Mouse (Mus musculus) limb, embryonic 14.5 days (tissue): ENCODE measurements around the gene Usp17lc. TPM values are rescaled to one million over a fixed set of nuclear protein-coding genes. Genes with fewer than 3 reads are reported as not detected.

Source experiments
- ATAC-seq: fragments of 200-750 bp; cut with Nextera tagmentation; 2 replicates; pipeline ENCODE4 v1.8.0; 2017; ENCODE audit warnings: low read depth, moderate number of reproducible peaks, moderate TSS enrichment; ENCODE audit not compliant: low FRiP score
- DNase-seq: peaks from one replicate; pipeline ENCODE4 v3.0.0-alpha.2; 2015; ENCODE audit warnings: low spot score
- H3K27ac ChIP-seq: fragments of 300-500 bp; sonication (generic); replicated peaks from 2 replicates; pipeline ENCODE4 v1.5.1; 2014; ENCODE audit warnings: low read depth, mild to moderate bottlenecking, low read length, moderate library complexity, mixed read lengths
- H3K27me3 ChIP-seq: fragments of 300-500 bp; sonication (generic); 2 replicates; pipeline ENCODE4 v1.6.1; 2014; ENCODE audit warnings: low read length, mixed read lengths; ENCODE audit not compliant: control insufficient read depth, insufficient read depth
- H3K36me3 ChIP-seq: fragments of 300-500 bp; sonication (generic); 2 replicates; pipeline ENCODE4 v1.6.1; 2014; ENCODE audit warnings: mild to moderate bottlenecking, low read length, moderate library complexity, mixed read lengths; ENCODE audit not compliant: control insufficient read depth, insufficient read depth
- H3K4me1 ChIP-seq: fragments of 300-500 bp; sonication (generic); 2 replicates; pipeline ENCODE4 v1.6.1; 2014; ENCODE audit warnings: antibody characterized with exemption, low read length, mixed read lengths; ENCODE audit not compliant: control insufficient read depth, insufficient read depth
- H3K4me2 ChIP-seq: fragments of 300-500 bp; sonication (generic); replicated peaks from 2 replicates; pipeline ENCODE4 v1.6.1; 2014; ENCODE audit warnings: low read depth, mild to moderate bottlenecking, low read length, moderate library complexity; ENCODE audit not compliant: severe bottlenecking
- H3K4me3 ChIP-seq: fragments of 300-500 bp; sonication (generic); replicated peaks from 2 replicates; pipeline ENCODE4 v1.5.1; 2014; ENCODE audit warnings: low read length
- H3K9ac ChIP-seq: fragments of 300-500 bp; sonication (generic); 2 replicates; pipeline ENCODE4 v1.6.1; 2014; ENCODE audit warnings: mild to moderate bottlenecking, low read depth, low read length, moderate library complexity; ENCODE audit not compliant: severe bottlenecking
- H3K9me3 ChIP-seq: fragments of 300-500 bp; sonication (generic); 2 replicates; pipeline ENCODE4 v1.6.1; 2016; ENCODE audit warnings: low read length; ENCODE audit not compliant: control insufficient read depth
- POLR2A ChIP-seq: fragments of 200-500 bp; IDR thresholded peaks from 2 replicates; pipeline ENCODE4 v1.8.0; 2012; ENCODE audit warnings: inconsistent platforms, mild to moderate bottlenecking, moderate library complexity, borderline replicate concordance; ENCODE audit not compliant: insufficient read depth, insufficient read length; ENCODE audit errors: extremely low read depth
- WGBS: fragments of 180-500 bp; shearing (Covaris S2); extraction: QIAGEN DNeasy Blood & Tissue Kit; methylation state at CpG from one replicate; pipeline ENCODE4 v1.1.7; 2014; 5-methylcytosine and 5-hydroxymethylcytosine counted together
- microRNA-seq: library from miRNA; unstranded; fragments of <30 nt; microRNA quantifications from one replicate; pipeline ENCODE4, GENCODE M21; 2016
- polyA plus RNA-seq, 2 experiments: library from polyadenylated mRNA; depleted of rRNA in 1 of 2; stranded (reverse) in 1 of 2; unstranded in 1 of 2; fragments of >200 nt; fragmentation: Nextera tagmentation in 1 of 2; extraction: Ambion mirVana in 1 of 2; gene quantifications; 2 replicates each; pipeline versions ENCODE4 v1.2.1 to v1.2.3; 2012 to 2014

Gene Usp17lc
- polyA plus RNA-seq, 2 experiments = not detected

GRCm38 (mm10) chr7:103448746-103449145 is 33.9 kb downstream of the Usp17lc start, which contains the start of gene Olfr606:
Gene Olfr606, plus strand, starts transcription at chr7:103449046.
- H3K27ac ChIP-seq = no peak within 1 kb of the TSS
- no peak within 1 kb of the TSS for H3K4me3 ChIP-seq
- no peak within 1 kb of the TSS for H3K9ac ChIP-seq
- no peaks in the 10 kb centered on the region for H3K4me1 ChIP-seq
- H3K36me3 ChIP-seq = no peaks in the 10 kb centered on the region
- DNase-seq (no peak), ATAC-seq (no peak)
- no peak within 1 kb of the TSS for H3K4me2 ChIP-seq
- WGBS = 89% methylated on average over 2 of the region's 2 CpGs
- no peaks in the 10 kb centered on the region for H3K27me3 ChIP-seq
- no peak for TF ChIP-seq POLR2A
- H3K9me3 ChIP-seq = no peaks in the 10 kb centered on the region

GRCm38 (mm10) chr7:103460590-103460989 is 45.7 kb downstream of the Usp17lc start:
- TF ChIP-seq POLR2A = no peak
- Histone ChIP-seq H3K27ac (no peak overlapping the region), H3K9ac (no peak overlapping the region), H3K36me3 (no peaks in the 10 kb centered on the region), H3K9me3 (no peaks in the 10 kb centered on the region), H3K4me1 (no peaks in the 10 kb centered on the region), H3K4me3 (no peak overlapping the region), H3K27me3 (no peaks in the 10 kb centered on the region), H3K4me2 (no peak overlapping the region)
- WGBS = 88% methylated on average over 5 of the region's 5 CpGs
- ATAC-seq = no peak
- no peak for DNase-seq

Small RNA genes within 50 kb of the gene (microRNA-seq; reads per million reads assigned to microRNA genes)
- gene Gm25774 = not detected

Other genes starting within 250 kb of the Usp17lc start
- not detected in 2 replicates for gene Olfr591, start 236.7 kb upstream of the Usp17lc start, polyA plus RNA-seq (2012; rRNA removed)
- gene Olfr591, start 236.7 kb upstream of the Usp17lc start, polyA plus RNA-seq (2014; fragmentation: Nextera tagmentation; extraction: Ambion mirVana) = not detected in 2 replicates
- gene Olfr592, start 230.3 kb upstream of the Usp17lc start, polyA plus RNA-seq (2012; rRNA removed) = not detected in 2 replicates
- not detected in 2 replicates for gene Olfr592, start 230.3 kb upstream of the Usp17lc start, polyA plus RNA-seq (2014; fragmentation: Nextera tagmentation; extraction: Ambion mirVana)
- gene Olfr593, start 203.2 kb upstream of the Usp17lc start, polyA plus RNA-seq (2012; rRNA removed) = not detected in 2 replicates
- gene Olfr593, start 203.2 kb upstream of the Usp17lc start, polyA plus RNA-seq (2014; fragmentation: Nextera tagmentation; extraction: Ambion mirVana) = not detected in 2 replicates
- not detected in 2 replicates for gene Olfr594, start 198.1 kb upstream of the Usp17lc start, polyA plus RNA-seq (2012; rRNA removed)
- not detected in 2 replicates for gene Olfr594, start 198.1 kb upstream of the Usp17lc start, polyA plus RNA-seq (2014; fragmentation: Nextera tagmentation; extraction: Ambion mirVana)
- gene Usp17ld, start 162.6 kb upstream of the Usp17lc start, polyA plus RNA-seq (2012; rRNA removed) = not detected in 2 replicates
- not detected in 2 replicates for gene Usp17ld, start 162.6 kb upstream of the Usp17lc start, polyA plus RNA-seq (2014; fragmentation: Nextera tagmentation; extraction: Ambion mirVana)
- gene Olfr596, start 109.4 kb upstream of the Usp17lc start, polyA plus RNA-seq (2012; rRNA removed) = not detected in 2 replicates
- gene Olfr596, start 109.4 kb upstream of the Usp17lc start, polyA plus RNA-seq (2014; fragmentation: Nextera tagmentation; extraction: Ambion mirVana) = not detected in 2 replicates
- not detected in 2 replicates for gene Olfr597, start 98.8 kb upstream of the Usp17lc start, polyA plus RNA-seq (2012; rRNA removed)
- gene Olfr597, start 98.8 kb upstream of the Usp17lc start, polyA plus RNA-seq (2014; fragmentation: Nextera tagmentation; extraction: Ambion mirVana) = not detected in 2 replicates
- gene Olfr598, start 91.5 kb upstream of the Usp17lc start, polyA plus RNA-seq (2012; rRNA removed) = not detected in 2 replicates
- gene Olfr598, start 91.5 kb upstream of the Usp17lc start, polyA plus RNA-seq (2014; fragmentation: Nextera tagmentation; extraction: Ambion mirVana) = not detected in 2 replicates
- not detected in 2 replicates for gene Olfr599, start 79.2 kb upstream of the Usp17lc start, polyA plus RNA-seq (2012; rRNA removed)
- gene Olfr599, start 79.2 kb upstream of the Usp17lc start, polyA plus RNA-seq (2014; fragmentation: Nextera tagmentation; extraction: Ambion mirVana) = not detected in 2 replicates
- gene Olfr600, start 65.4 kb upstream of the Usp17lc start, polyA plus RNA-seq (2012; rRNA removed) = not detected in 2 replicates
- not detected in 2 replicates for gene Olfr600, start 65.4 kb upstream of the Usp17lc start, polyA plus RNA-seq (2014; fragmentation: Nextera tagmentation; extraction: Ambion mirVana)
- gene Olfr601, start 52.4 kb upstream of the Usp17lc start, polyA plus RNA-seq (2012; rRNA removed) = not detected in 2 replicates
- not detected in 2 replicates for gene Olfr601, start 52.4 kb upstream of the Usp17lc start, polyA plus RNA-seq (2014; fragmentation: Nextera tagmentation; extraction: Ambion mirVana)
- gene Olfr603, start 28.9 kb upstream of the Usp17lc start, polyA plus RNA-seq (2012; rRNA removed) = not detected in 2 replicates
- not detected in 2 replicates for gene Olfr603, start 28.9 kb upstream of the Usp17lc start, polyA plus RNA-seq (2014; fragmentation: Nextera tagmentation; extraction: Ambion mirVana)
- gene Olfr605, start 30.4 kb downstream of the Usp17lc start, polyA plus RNA-seq (2012; rRNA removed) = not detected in 2 replicates
- gene Olfr605, start 30.4 kb downstream of the Usp17lc start, polyA plus RNA-seq (2014; fragmentation: Nextera tagmentation; extraction: Ambion mirVana) = not detected in 2 replicates
- gene Olfr606, start 34.0 kb downstream of the Usp17lc start, polyA plus RNA-seq (2012; rRNA removed) = not detected in 2 replicates
- gene Olfr606, start 34.0 kb downstream of the Usp17lc start, polyA plus RNA-seq (2014; fragmentation: Nextera tagmentation; extraction: Ambion mirVana) = not detected in 2 replicates
- gene Olfr607, start 49.1 kb downstream of the Usp17lc start, polyA plus RNA-seq (2012; rRNA removed) = not detected in 2 replicates
- not detected in 2 replicates for gene Olfr607, start 49.1 kb downstream of the Usp17lc start, polyA plus RNA-seq (2014; fragmentation: Nextera tagmentation; extraction: Ambion mirVana)
- not detected in 2 replicates for gene Olfr608, start 54.8 kb downstream of the Usp17lc start, polyA plus RNA-seq (2012; rRNA removed)
- not detected in 2 replicates for gene Olfr608, start 54.8 kb downstream of the Usp17lc start, polyA plus RNA-seq (2014; fragmentation: Nextera tagmentation; extraction: Ambion mirVana)
- not detected in 2 replicates for gene Olfr609, start 83.0 kb downstream of the Usp17lc start, polyA plus RNA-seq (2012; rRNA removed)
- gene Olfr609, start 83.0 kb downstream of the Usp17lc start, polyA plus RNA-seq (2014; fragmentation: Nextera tagmentation; extraction: Ambion mirVana) = not detected in 2 replicates
- not detected in 2 replicates for gene Olfr610, start 97.0 kb downstream of the Usp17lc start, polyA plus RNA-seq (2012; rRNA removed)
- gene Olfr610, start 97.0 kb downstream of the Usp17lc start, polyA plus RNA-seq (2014; fragmentation: Nextera tagmentation; extraction: Ambion mirVana) = not detected in 2 replicates
- not detected in 2 replicates for gene Olfr611, start 105.8 kb downstream of the Usp17lc start, polyA plus RNA-seq (2012; rRNA removed)
- gene Olfr611, start 105.8 kb downstream of the Usp17lc start, polyA plus RNA-seq (2014; fragmentation: Nextera tagmentation; extraction: Ambion mirVana) = not detected in 2 replicates
- not detected in 2 replicates for gene Olfr612, start 127.6 kb downstream of the Usp17lc start, polyA plus RNA-seq (2012; rRNA removed)
- gene Olfr612, start 127.6 kb downstream of the Usp17lc start, polyA plus RNA-seq (2014; fragmentation: Nextera tagmentation; extraction: Ambion mirVana) = not detected in 2 replicates
- not detected in 2 replicates for gene Olfr613, start 133.0 kb downstream of the Usp17lc start, polyA plus RNA-seq (2012; rRNA removed)
- gene Olfr613, start 133.0 kb downstream of the Usp17lc start, polyA plus RNA-seq (2014; fragmentation: Nextera tagmentation; extraction: Ambion mirVana) = not detected in 2 replicates
- not detected in 2 replicates for gene Olfr615, start 141.0 kb downstream of the Usp17lc start, polyA plus RNA-seq (2012; rRNA removed)
- not detected in 2 replicates for gene Olfr615, start 141.0 kb downstream of the Usp17lc start, polyA plus RNA-seq (2014; fragmentation: Nextera tagmentation; extraction: Ambion mirVana)
- gene Olfr616, start 154.1 kb downstream of the Usp17lc start, polyA plus RNA-seq (2012; rRNA removed) = not detected in 2 replicates
- not detected in 2 replicates for gene Olfr616, start 154.1 kb downstream of the Usp17lc start, polyA plus RNA-seq (2014; fragmentation: Nextera tagmentation; extraction: Ambion mirVana)
- gene Olfr617, start 158.0 kb downstream of the Usp17lc start, polyA plus RNA-seq (2012; rRNA removed) = not detected in 2 replicates
- not detected in 2 replicates for gene Olfr617, start 158.0 kb downstream of the Usp17lc start, polyA plus RNA-seq (2014; fragmentation: Nextera tagmentation; extraction: Ambion mirVana)
- gene Olfr618, start 175.0 kb downstream of the Usp17lc start, polyA plus RNA-seq (2012; rRNA removed) = not detected in 2 replicates
- gene Olfr618, start 175.0 kb downstream of the Usp17lc start, polyA plus RNA-seq (2014; fragmentation: Nextera tagmentation; extraction: Ambion mirVana) = not detected in 2 replicates
- not detected in 2 replicates for gene Olfr619, start 185.5 kb downstream of the Usp17lc start, polyA plus RNA-seq (2012; rRNA removed)
- gene Olfr619, start 185.5 kb downstream of the Usp17lc start, polyA plus RNA-seq (2014; fragmentation: Nextera tagmentation; extraction: Ambion mirVana) = not detected in 2 replicates
- gene Olfr620, start 197.5 kb downstream of the Usp17lc start, polyA plus RNA-seq (2012; rRNA removed) = not detected in 2 replicates
- gene Olfr620, start 197.5 kb downstream of the Usp17lc start, polyA plus RNA-seq (2014; fragmentation: Nextera tagmentation; extraction: Ambion mirVana) = not detected in 2 replicates
- not detected in 2 replicates for gene Olfr622, start 227.6 kb downstream of the Usp17lc start, polyA plus RNA-seq (2012; rRNA removed)
- not detected in 2 replicates for gene Olfr622, start 227.6 kb downstream of the Usp17lc start, polyA plus RNA-seq (2014; fragmentation: Nextera tagmentation; extraction: Ambion mirVana)
- not detected in 2 replicates for gene Olfr623, start 248.6 kb downstream of the Usp17lc start, polyA plus RNA-seq (2012; rRNA removed)
- gene Olfr623, start 248.6 kb downstream of the Usp17lc start, polyA plus RNA-seq (2014; fragmentation: Nextera tagmentation; extraction: Ambion mirVana) = not detected in 2 replicates